Mouse (Mus musculus) A20 (cell line): ENCODE measurements at regions not wholly inside any gene's neighbourhood (a gene's known extent, or its start where the extent isn't known, plus 50 kb on each side); places are given as distances from the start of the nearest gene placed in this dataset.
A peak's percentile ranks its signal among the peaks of the same experiment; 100 is the strongest.
"Not testable (repeated sequence)": the region's sequence is repeated elsewhere in the genome, so short reads cannot be mapped to it uniquely, and the experiment has no call there.

ENCODE experiments used
- DNase-seq: peaks from one replicate; pipeline ENCODE4 v3.0.0-alpha.2; 2011; ENCODE audit warnings: low read depth, low spot score

DNA sequence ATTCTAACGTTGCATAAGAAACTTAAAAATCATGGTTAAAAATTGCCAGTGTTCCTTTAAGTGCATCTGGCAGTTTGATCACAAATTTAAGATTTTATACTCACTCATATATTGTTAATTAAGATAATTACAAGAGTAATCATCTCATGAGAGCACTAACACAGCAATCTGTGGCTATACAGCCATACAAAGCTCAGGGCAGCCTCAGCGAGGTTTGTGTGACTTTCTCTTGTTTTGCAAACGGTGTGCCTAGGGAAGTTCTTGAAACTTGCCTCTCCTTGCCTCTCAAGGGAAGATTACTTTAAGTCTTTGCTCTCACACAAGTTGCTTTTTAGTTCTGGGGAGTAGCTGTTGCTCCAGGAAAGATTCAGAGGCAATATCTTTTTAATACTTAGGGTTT is 58.1 kb upstream of the Slc1a4 start:
- no peak for DNase-seq

DNA sequence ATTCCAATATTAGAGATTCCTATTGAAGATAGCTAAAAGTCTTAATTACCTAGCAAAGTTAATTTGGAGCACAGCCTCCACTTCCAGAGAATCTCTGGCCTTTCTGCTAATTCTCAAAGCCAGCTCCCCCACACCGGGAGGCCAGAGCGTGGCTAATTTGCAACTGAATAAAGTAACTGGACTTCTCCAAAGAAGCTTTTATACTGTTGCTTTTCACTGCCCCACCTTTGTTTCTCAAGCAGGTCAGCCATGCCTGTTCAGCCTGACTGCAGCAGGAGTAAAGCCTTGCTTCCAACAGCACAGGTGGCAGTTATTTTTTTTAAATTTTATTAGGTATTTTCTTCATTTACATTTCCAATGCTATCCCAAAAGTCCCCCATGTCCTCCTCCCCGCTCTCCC is 60.8 kb upstream of the Slc1a4 start:
- DNase-seq = not testable (repeated sequence)

DNA sequence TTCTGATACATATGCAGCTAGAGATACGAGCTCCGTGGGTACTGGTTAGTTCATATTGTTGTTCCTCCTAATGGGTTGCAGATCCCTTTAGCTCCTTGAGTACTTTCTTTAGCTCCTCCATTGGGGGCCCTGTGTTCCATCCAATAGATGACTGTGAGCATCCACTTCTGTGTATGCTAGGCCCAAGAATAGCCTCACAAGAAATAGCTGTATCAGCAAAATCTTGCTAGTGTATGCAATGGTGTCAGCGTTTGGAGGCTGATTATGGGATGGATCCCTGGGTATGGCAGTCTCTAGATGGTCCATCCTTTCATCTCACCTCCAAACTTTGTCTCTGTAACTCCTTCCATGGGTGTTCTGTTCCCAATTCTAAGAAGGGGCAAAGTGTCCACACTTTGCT is 61.3 kb upstream of the Slc1a4 start:
- DNase-seq = not testable (repeated sequence)

DNA sequence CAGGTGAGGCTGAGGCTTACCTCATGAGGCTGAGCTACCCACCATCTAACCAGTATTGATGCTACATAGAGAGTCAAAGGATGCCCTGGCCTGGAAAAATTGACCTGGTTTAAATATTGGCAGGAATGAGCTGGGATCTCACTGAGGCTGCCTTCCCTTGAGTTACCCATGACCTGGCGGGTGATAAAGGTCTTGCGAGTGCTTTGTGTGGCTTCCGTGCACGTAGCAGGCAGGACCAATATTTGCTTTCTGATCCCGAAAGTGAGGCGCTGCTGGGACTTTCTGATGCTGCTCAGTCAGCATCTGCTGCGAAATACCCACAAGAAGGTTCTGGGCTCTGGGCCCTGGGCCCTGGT is 63.3 kb upstream of the Slc1a4 start:
- DNase-seq = no peak

DNA sequence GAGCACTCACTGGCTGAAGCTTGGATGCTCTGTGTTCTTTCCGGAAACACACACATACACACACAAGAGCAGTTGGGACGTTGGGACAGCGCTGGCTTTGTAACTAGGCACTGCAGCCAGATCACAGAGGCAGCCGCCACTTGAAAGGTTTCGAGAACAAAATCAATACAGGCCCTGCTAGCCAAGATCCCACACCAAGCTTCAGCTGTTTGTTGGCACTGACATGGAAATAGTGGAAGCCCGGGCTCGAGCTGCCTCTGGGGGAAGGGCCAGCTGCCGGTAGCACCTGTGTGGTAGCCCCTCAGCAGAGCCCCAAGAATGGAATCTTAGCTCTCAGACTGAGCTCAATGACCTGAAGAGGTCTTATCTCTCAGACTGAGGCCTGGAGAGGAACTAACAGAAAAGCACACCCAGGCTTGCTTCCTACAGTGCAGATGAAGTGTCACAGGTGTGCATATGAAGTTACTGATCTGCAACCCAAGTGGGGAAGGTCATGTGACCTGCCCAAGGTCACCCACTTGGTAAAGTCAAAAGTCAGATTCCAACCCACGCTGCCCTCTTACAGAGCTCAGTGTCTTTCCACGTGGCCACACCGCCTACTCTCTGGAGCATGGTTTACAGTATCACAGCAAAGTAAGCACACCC is 63.8 kb upstream of the Slc1a4 start:
- no peak for DNase-seq

DNA sequence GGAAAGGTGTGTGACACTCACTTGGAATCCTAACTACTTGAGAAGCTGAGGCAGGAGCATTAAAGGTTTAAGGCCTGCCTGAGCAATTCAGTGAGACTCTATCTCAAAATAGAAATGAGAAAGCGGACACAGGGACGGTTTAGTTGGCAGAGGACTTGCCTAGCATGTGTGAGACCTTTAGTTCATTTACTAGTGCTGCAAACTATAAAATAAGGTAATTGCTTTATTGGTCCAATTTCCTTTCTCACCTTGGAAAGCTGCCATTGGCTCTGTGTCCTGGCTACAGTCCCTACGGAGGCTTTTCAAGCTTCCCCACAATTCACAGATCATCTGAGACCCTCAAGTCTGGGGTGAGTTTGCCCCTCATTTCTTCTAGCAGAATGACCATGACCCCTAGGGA is 64.4 kb upstream of the Slc1a4 start:
- no peak for DNase-seq

DNA sequence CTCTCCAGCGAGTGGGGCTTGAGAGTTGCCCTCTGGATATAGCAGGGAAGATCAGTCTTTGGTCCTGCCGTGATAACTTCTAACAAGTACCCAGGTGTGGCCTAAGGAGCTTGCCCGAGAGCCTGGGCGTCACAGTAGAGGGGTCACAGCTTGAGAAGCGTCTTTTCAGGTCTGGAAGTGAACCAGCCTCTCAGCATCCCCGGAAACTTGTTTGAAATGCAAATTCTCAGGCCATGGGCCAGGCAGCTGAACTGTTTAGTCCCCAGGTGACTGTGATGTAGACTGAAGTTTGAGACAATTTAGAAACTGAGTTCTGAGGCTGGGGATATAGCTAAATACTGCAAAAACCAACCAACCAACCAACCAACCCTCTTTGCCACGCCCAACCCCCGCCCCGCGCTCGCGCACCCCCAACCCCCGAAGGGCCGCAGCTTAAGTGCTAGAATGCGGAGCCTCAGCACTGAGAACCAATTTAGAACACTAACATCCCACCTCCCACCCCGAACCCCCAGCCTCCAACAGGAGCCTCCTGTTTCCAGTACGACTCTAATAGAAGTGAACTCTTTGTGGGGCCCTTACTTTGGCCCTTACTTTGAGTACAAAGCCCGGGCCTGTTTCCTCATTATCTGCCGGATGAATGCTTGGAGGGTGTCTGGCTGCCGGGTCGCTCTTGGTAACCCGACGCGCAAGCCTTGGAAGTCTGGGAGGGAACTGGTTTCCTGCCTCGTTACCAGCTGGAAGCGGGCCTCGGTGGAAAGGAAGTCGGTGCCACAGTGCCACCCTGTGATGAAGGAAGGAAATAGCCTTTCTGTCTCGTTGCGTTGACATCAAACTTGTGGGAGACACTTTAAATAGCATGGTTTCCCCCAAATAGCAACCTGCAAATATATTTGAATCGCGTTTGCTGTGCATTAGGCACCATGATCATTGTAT is 68.1 kb upstream of the Slc1a4 start:
- DNase-seq = peak; percentile 75

DNA sequence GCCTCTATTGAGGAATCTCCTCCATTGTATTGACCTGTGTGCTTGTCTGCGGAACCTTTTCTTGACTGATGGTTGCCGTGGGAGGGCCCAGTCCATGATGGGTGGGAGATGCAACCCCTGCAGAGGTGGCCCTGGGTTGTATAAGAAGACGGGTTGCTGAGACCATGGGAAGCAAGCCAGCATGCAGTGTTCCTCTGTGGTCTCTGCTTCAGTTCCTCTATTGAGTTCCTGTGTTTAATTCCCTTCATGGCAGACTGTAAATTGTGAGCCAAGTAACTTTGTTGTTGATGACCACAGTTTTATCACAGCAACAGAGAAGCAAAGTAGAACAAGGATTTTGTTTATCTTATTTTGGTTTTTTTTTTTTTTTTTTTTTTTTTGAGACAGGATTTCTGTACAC is 70.9 kb upstream of the Slc1a4 start:
- DNase-seq = no peak

DNA sequence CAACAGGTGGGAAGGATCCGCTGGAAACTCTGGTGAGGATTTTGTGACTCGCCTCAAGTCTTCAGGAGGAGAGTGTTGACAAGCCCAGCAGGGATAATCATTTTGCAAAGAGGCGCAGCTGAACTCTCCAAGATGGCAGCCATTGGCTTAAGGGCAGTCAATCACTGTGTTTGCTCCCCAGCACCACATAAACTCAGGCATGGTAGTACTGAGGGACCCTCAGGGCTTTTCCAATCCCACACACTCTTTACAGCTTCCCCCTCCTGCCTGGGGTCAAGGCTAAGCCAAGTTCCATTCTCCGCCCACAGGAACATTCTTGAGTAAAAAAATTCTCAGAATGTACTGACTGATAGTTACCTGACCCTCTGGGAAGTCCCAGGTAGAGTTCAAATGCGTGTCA is 72.0 kb upstream of the Slc1a4 start:
- DNase-seq = no peak

DNA sequence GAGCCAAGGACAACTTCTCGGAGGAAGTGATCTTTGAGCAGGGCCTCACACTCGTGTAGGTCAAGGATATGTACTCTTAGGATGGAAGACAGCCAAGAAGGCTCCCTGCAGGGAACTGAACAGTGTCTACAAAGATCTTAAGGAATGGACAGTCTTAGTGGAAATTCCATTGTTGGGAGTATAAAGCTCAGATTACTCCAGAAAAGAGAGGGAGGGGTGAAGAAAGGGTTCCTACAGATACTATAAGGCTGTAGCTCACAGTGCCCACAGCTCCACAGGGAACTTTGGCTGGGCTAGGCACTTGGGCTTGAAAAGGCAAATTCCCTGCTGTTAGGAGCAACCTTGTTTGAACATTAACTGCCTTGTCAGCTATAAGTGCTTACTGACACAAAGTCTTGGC is 85.6 kb upstream of the Slc1a4 start:
- DNase-seq = no peak

DNA sequence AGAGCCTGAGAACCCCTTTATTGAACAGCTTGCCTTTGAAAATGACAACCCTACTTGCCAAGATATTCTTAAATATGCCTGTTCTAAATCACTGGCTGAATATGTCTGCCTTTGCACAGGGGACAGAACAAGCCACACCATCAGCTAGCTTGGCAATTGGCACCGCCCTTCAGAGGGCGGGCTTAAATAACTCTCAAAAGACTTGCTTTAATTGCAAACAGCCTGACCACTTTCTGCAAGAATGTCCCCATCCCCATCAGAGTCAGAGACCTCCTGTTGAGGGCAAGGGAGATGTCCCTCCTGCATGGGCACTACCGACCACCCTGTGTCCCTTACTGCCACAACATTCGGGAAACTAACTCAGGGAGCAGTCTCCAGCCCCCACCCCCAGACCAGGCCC is 88.4 kb upstream of the Slc1a4 start:
- no peak for DNase-seq

DNA sequence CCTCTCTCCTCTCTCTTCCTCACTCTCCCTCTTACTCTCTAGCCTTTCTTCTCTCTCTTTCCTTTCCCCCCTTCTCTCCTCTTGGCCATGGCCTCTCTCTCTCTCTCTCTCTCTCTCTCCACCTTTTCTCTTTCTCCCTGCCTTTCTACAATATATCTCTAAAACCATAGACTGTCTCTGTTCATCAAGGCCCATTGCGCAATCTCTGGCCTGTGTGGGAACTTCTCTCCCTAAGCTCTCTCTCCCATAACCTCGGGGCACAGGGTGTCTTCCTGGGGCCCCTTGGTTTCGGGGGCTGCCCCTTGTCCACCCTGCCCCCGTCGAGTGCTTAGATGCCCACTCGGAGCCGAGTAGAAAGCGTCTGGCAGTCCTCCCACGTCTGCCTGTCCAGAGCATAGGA is 103.5 kb upstream of the Slc1a4 start:
- no peak for DNase-seq

DNA sequence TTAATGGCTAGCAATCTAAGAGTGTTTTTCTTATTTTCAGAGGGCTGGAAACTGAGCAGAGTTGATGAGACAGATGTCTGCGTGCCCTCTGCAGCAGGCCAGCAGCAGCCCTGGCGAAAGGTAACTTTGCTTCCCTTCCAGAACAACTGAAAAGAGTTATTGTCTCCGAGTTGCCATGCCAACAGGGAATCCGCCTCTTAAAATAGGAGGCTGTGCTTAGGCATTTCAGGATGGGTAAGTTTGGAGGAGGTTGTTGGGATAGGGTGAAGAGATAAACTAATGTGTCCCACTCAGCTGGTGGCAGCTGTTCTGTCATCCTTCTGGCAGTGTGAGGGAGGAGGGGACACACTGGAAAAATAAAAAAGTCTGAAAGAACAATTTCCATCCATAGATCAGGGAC is 100.6 kb upstream of the Sertad2 start:
- DNase-seq = no peak

GRCm38 (mm10) chr11:20445061-20445902 is 97.8 kb upstream of the Sertad2 start:
- no peak for DNase-seq

DNA sequence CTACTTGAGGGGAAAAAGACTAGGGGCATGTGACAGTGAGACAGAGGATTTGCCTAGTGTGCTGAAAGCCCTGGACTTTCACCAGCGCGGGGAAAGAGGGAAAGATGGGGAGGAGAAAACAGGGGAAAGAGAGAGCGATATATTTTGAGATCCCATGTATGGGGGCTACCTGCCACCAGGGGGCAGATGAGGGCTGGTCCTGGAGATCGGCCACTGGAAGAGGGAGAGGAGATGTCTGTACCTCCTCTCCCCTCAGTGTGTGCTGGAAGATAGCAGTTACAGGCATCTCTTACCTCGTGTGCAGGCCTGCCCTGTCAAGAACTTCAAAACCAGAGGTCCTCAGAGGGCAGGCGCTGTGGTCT is 97.2 kb upstream of the Sertad2 start:
- DNase-seq = peak; percentile 70

DNA sequence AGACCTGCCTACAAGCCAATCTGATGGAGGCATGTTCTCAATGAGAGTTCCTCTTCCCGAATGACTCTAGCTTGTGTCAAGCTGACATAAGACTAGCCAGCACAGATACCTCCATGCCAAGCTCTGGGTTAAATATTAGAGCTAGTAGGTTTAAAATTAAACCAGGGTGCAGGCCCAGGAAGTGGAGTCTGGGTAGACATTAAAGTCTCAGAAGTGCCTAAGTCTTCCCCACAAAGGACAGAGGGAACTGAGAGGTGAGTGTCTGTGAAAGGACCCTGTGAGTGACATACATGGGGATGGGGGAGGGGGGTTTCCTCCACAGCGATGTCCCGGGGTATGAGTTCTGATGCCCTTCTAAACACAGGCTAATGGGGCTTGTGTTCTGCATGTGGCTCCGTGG is 90.2 kb upstream of the Sertad2 start:
- DNase-seq = peak; percentile 65

DNA sequence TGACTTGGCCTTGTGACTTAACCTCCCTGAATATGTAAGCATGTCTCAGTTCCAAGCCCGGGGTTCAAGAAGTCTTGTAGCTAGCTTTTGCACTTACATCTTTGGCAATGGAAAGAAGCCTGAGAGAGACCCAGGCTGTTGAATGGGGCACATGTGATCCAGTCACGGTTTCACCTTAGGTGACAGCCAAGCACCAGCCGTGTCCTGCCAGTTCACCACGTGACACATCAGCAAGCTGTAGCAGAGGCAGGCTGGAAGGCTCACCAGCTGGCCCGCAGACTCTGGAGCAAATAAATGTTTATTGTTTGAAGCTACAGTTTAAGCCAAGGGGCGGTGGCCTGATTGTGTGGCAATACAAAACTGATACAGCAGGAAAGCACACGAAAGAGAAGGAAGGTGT is 89.3 kb upstream of the Sertad2 start:
- DNase-seq = no peak

GRCm38 (mm10) chr11:20455085-20455864 is 87.8 kb upstream of the Sertad2 start:
- DNase-seq = peak; percentile 86

DNA sequence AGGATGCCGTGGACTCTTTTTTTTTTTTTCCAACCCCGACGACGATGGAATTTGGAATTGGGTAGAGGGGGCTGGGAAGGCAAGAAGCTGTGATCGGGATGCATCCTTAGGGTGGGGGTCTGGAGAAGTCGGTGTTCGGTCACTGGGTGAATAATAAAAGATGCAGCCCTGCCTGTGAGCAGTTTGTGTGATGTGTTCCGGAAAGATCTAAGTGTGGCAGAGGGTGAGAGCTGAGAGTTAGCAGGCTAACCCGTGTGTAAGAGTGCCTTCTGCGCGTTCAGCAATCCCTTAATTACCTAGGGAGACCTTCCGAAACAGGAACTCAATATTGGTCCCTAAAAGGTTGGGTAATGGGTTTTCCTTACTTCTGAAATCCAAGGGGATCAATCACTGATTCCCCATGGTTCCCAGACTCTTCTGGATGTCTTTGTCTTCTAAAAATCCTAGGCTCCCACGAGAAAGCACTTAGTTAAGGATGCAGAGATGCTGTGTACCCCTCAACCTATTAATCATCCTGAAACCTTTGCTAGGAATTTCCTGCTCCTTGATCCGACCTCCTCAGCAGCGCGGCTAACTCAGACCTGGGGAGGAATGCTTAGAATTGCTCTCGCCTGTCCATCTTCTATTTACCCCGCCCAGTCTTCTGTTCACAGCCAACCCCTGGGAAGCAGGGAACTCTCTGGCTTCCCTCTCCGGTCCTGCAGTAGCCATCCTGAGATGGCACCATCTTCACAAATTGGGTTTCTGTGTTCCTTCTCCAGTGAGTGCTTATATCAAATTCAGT is 87.0 kb upstream of the Sertad2 start:
- DNase-seq = no peak

DNA sequence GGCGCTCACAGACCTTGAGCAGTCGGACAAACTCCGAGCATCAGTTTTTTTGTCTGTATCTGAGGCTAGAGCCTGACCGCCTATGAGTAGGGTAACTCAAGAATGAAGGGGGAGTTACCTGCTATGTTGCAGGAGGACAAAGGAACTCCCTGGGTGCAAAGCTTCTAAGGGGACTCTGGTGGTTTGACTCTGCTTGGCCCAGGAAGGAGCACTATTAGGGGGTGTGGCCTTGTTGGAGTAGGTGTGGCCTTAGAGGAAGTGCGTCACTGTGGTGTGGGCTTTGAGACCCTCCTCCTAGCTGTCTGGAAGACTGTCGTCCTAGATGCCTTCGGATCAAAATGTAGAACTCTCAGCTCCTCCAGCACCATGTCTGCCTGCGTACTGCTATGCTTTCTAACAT is 83.9 kb upstream of the Sertad2 start:
- no peak for DNase-seq

GRCm38 (mm10) chr11:20460501-20460921 is 82.5 kb upstream of the Sertad2 start:
- no peak for DNase-seq
